Mouse (Mus musculus) Muller cell, postnatal 12 days (primary cell): ENCODE data around the gene Pitx3.
"Not testable (repeated sequence)": the region's sequence is repeated elsewhere in the genome, so short reads cannot be mapped to it uniquely, and the experiment has no call there.

Experiments
- DNase-seq: peaks from one replicate; pipeline ENCODE4 v3.0.0-alpha.2; 2015; ENCODE audit errors: inconsistent ontology term

Gene Pitx3

GRCm38 (mm10) chr19:46131694-46132525 lies 16.2 kb downstream of the Pitx3 start, which contains the start of gene Elovl3:
TSS of gene Elovl3 (plus strand) at chr19:46131897.
- peak; percentile 71 for DNase-seq

GRCm38 (mm10) chr19:46131283-46131682 lies 16.8 kb downstream of the Pitx3 start:
- DNase-seq = no peak

- DNase-seq = not testable (repeated sequence)
These were observed 18.4 kb downstream of the Pitx3 start for GRCm38 (mm10) chr19:46129737-46130136.

- no peak for DNase-seq
These were observed 21.8 kb downstream of the Pitx3 start for GRCm38 (mm10) chr19:46126301-46126700.

- DNase-seq = no peak
These were observed 23.5 kb downstream of the Pitx3 start for GRCm38 (mm10) chr19:46124651-46125050.

GRCm38 (mm10) chr19:46123876-46124275 lies 24.2 kb downstream of the Pitx3 start:
- DNase-seq = no peak

GRCm38 (mm10) chr19:46120872-46121271 lies 27.3 kb downstream of the Pitx3 start:
- no peak for DNase-seq

GRCm38 (mm10) chr19:46119458-46119857 lies 28.7 kb downstream of the Pitx3 start:
- DNase-seq = no peak

GRCm38 (mm10) chr19:46114617-46115016 lies 33.5 kb downstream of the Pitx3 start:
- no peak for DNase-seq

GRCm38 (mm10) chr19:46110781-46111180 lies 37.3 kb downstream of the Pitx3 start:
- DNase-seq = no peak

GRCm38 (mm10) chr19:46110214-46110613 lies 37.9 kb downstream of the Pitx3 start:
- no peak for DNase-seq

GRCm38 (mm10) chr19:46104187-46104557 lies 44.0 kb downstream of the Pitx3 start:
- DNase-seq = no peak

GRCm38 (mm10) chr19:46103437-46104186 lies 44.5 kb downstream of the Pitx3 start:
- DNase-seq = peak; percentile 12

GRCm38 (mm10) chr19:46099561-46099960 lies 48.6 kb downstream of the Pitx3 start:
- DNase-seq = no peak

- no peak for DNase-seq
These were observed 51.7 kb downstream of the Pitx3 start for GRCm38 (mm10) chr19:46096396-46096795.

GRCm38 (mm10) chr19:46095291-46095690 lies 52.8 kb downstream of the Pitx3 start:
- no peak for DNase-seq

GRCm38 (mm10) chr19:46094144-46094543 lies 54.0 kb downstream of the Pitx3 start:
- no peak for DNase-seq

- DNase-seq = no peak
These were observed 56.5 kb downstream of the Pitx3 start for GRCm38 (mm10) chr19:46091641-46092040.

GRCm38 (mm10) chr19:46087871-46088270 lies 60.3 kb downstream of the Pitx3 start:
- peak; percentile 54 for DNase-seq

- peak; percentile 36 for DNase-seq
These were observed 61.8 kb downstream of the Pitx3 start for GRCm38 (mm10) chr19:46086337-46086736.
